Mouse (Mus musculus) midbrain, postnatal 0 days (tissue): ENCODE data around the gene Shisal1. TPM values are rescaled to one million over a fixed set of nuclear protein-coding genes. Genes with fewer than 3 reads are reported as not detected.

Source experiments
- ATAC-seq: fragments of 200-750 bp; cut with Nextera tagmentation; 2 replicates; pipeline ENCODE4 v1.8.0; 2017; ENCODE audit warnings: moderate number of reproducible peaks, mild to moderate bottlenecking, moderate TSS enrichment, moderate library complexity; ENCODE audit not compliant: low FRiP score
- DNase-seq: peaks from one replicate; pipeline ENCODE4 v3.0.0-alpha.2; 2015; ENCODE audit warnings: low spot score
- H3K27ac ChIP-seq: fragments of 300-500 bp; sonication (generic); 2 replicates; pipeline ENCODE4 v1.5.1; 2014; ENCODE audit warnings: low read depth, mild to moderate bottlenecking, low read length, mixed read lengths
- H3K27me3 ChIP-seq: fragments of 300-500 bp; sonication (generic); 2 replicates; pipeline ENCODE4 v1.6.1; 2014; ENCODE audit warnings: low read length, control low read depth, mixed read lengths; ENCODE audit not compliant: insufficient read depth
- H3K36me3 ChIP-seq: fragments of 300-500 bp; sonication (generic); 2 replicates; pipeline ENCODE4 v1.6.1; 2014; ENCODE audit warnings: low read length, control low read depth, mixed read lengths; ENCODE audit not compliant: insufficient read depth
- H3K4me1 ChIP-seq: fragments of 300-500 bp; sonication (generic); 2 replicates; pipeline ENCODE4 v1.6.1; 2014; ENCODE audit warnings: mild to moderate bottlenecking, control low read depth, antibody characterized with exemption, low read length, mixed read lengths; ENCODE audit not compliant: insufficient read depth
- H3K4me2 ChIP-seq: fragments of 300-500 bp; sonication (generic); 2 replicates; pipeline ENCODE4 v1.6.1; 2014; ENCODE audit warnings: low read depth, mild to moderate bottlenecking, low read length, mixed read lengths; ENCODE audit not compliant: poor library complexity, severe bottlenecking
- H3K4me3 ChIP-seq: fragments of 300-500 bp; sonication (generic); 2 replicates; pipeline ENCODE4 v1.5.1; 2014; ENCODE audit warnings: low read depth, mild to moderate bottlenecking, low read length, moderate library complexity
- H3K9ac ChIP-seq: fragments of 300-500 bp; sonication (generic); replicated peaks from 2 replicates; pipeline ENCODE4 v1.6.1; 2014; ENCODE audit warnings: mild to moderate bottlenecking, low read length, moderate library complexity, mixed read lengths; ENCODE audit not compliant: poor library complexity, severe bottlenecking
- H3K9me3 ChIP-seq: fragments of 300-500 bp; sonication (generic); 2 replicates; pipeline ENCODE4 v1.6.1; 2016; ENCODE audit warnings: low read length, control low read depth
- CTCF ChIP-seq: IDR thresholded peaks from 2 replicates; pipeline ENCODE4 v1.5.1; 2016; ENCODE audit warnings: antibody characterized with exemption, mild to moderate bottlenecking
- WGBS: fragments of 180-500 bp; shearing (Covaris S2); extraction: QIAGEN DNeasy Blood & Tissue Kit; methylation state at CpG from one replicate; pipeline ENCODE4 v1.1.7; 2014; 5-methylcytosine and 5-hydroxymethylcytosine counted together
- polyA plus RNA-seq: library from polyadenylated mRNA; unstranded; fragments of >200 nt; fragmentation: Nextera tagmentation; extraction: Ambion mirVana; gene quantifications from 2 replicates; pipeline ENCODE4 v1.2.1, GENCODE M21; 2015
- total RNA-seq: library from RNA; depleted of rRNA; stranded (reverse); fragments of >200 nt; gene quantifications from 2 replicates; pipeline ENCODE4 v1.2.3, GENCODE M21; 2014

Shisal1 gene
- total and polyA plus RNA-seq, 2 experiments from 2014 or later = 20.4 to 50.0 TPM

DNA sequence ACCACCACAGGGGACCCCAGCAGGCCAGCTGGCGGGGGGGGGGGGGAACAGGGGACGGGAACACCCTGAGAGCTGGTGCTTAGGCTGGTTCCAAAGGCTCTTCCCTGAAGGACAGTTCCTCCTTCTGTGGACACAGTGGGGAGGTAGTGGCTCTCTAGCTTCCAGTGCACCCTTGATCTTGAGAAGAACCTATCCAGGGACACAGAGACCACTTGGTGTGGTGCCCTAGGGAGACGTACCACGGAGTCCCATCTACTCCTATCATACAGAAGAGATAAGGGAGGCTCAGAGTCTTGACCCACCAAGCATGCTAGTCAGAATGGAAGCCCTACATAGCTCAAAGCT is 28.7 kb downstream of the Shisal1 start:
- Histone ChIP-seq H3K36me3 (no peaks in the 10 kb centered on the region), H3K9me3 (no peaks in the 10 kb centered on the region), H3K4me3 (no peak overlapping the region), H3K4me1 (peaks cover 4% of the 10 kb centered on the region; the same call in 1 of the 2 replicates), H3K4me2 (no peak overlapping the region), H3K9ac (no peak overlapping the region), H3K27ac (peak overlapping the region; percentile 59), H3K27me3 (no peaks in the 10 kb centered on the region)
- ATAC-seq (peak; percentile 45), DNase-seq (no peak)
- TF ChIP-seq CTCF = no peak
- WGBS = 28% methylated on average over 3 of the region's 4 CpGs

DNA sequence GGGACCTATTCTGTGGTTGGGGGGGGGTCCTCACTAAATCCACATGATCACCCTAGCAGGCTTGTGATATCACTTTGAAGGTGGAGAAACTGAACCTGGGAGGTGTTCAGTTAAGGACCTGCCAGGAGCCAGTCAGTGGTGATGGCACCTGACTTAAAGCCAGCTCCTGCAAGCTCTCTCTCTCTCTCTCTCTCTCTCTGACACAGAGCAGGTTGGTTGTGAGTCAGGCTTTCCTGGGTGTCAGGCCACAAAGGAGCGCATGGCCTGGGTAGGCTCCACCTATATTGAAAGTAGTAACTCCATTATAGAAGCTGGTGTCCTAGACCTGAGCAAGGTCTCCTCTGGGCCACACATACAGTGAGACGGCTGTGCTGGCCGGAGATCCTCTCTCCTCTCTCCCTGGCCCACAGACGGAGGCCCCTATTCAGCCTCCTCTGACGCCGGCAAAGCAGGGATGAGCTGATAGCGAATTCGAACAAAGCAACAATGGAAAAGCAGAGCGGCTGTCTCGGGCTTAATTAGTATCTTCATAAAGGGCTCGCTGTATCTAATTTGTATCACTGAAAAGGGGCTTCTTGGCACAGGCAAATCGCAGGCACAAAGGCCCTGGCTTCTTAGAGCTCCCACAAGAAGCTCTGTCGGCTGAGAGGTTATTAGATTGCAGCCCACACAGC is 29.2 kb downstream of the Shisal1 start:
- no peaks in the 10 kb centered on the region for H3K36me3 ChIP-seq
- H3K4me3 ChIP-seq = no peak overlapping the region
- TF ChIP-seq CTCF = no peak
- ATAC-seq = peak; percentile 65
- H3K4me2 ChIP-seq = no peak overlapping the region
- H3K27me3 ChIP-seq = no peaks in the 10 kb centered on the region
- no peak overlapping the region for H3K9ac ChIP-seq
- DNase-seq = peak; percentile 78
- H3K4me1 ChIP-seq = peaks cover 4% of the 10 kb centered on the region; the same call in 1 of the 2 replicates
- 23% methylated on average over 13 of the region's 13 CpGs for WGBS
- no peaks in the 10 kb centered on the region for H3K9me3 ChIP-seq
- H3K27ac ChIP-seq = peak overlapping the region; percentile 59

DNA sequence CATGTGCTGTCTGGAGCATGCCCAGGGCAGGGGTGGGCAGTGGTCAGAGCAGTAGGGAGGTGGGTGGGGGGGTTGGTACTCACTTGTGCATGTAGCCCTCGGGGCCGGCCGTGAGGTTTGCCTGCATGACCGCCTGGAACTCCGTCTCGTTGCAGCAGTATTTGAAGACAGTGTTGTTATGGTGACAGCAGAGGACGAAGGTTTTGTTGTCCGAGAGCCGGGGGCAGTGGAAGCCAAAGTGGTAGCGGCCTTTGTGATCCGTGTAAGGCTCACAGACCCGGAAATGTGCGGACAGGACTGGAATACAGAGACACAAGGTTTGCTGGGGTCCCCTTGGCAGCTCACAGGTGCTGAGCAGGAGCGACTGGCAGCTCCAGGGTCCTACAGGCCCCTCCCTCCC is 29.9 kb downstream of the Shisal1 start:
- H3K9ac ChIP-seq = no peak overlapping the region
- ATAC-seq = no peak
- H3K4me1 ChIP-seq = peaks cover 4% of the 10 kb centered on the region; the same call in 1 of the 2 replicates
- no peak for DNase-seq
- no peak for TF ChIP-seq CTCF
- H3K9me3 ChIP-seq = no peaks in the 10 kb centered on the region
- no peak overlapping the region for H3K4me3 ChIP-seq
- H3K36me3 ChIP-seq = no peaks in the 10 kb centered on the region
- H3K27me3 ChIP-seq = no peaks in the 10 kb centered on the region
- H3K4me2 ChIP-seq = no peak overlapping the region
- WGBS = 23% methylated on average over 14 of the region's 14 CpGs
- peak overlapping the region; percentile 3; the same call in 1 of the 2 replicates for H3K27ac ChIP-seq

DNA sequence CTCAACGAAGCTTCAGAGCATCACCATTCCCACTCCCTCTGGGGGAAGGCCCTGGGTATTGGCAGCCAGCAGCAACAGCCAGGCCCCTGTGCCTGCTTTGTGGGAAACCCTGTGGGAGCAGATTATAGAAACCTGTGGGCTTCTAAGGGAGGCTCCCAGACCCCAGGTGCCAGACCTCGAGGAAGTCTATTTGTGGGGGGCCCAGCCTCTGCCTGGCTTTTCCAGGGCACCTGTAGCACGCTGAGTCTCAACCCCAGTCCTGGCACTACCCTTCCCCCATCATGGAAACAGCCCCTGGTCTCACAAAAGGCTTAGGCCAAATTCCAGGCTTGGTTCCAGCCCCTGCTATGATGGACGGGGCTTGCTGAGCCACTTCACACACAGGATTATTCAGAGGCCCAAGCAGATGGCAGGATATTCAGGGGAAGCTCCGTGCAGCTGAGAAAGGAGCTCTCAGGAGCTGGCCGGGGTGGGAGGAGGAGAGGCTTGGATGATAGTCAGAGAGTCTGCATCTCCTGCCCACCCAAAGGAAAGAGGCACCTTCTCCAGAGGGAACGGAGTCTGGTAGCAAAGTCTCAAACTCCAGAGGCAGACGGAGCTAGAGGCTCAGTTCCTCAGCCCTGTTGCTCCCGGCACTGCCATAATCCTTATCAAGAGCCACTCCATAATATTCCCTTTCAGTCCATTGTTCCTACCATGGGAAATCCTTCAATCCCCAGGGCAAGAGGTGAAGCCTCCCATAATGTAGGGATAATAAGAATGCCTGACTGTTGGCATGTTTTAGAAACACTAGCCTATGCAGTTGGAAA is 32.7 kb downstream of the Shisal1 start:
- H3K4me3 ChIP-seq = no peak overlapping the region
- no peaks in the 10 kb centered on the region for H3K9me3 ChIP-seq
- 21% methylated on average over 9 of the region's 9 CpGs for WGBS
- no peaks in the 10 kb centered on the region for H3K27me3 ChIP-seq
- H3K4me2 ChIP-seq = no peak overlapping the region
- ATAC-seq (0 out of 2 replicates have a peak, but pooled peaks have one; percentile 51), DNase-seq (peak; percentile 91)
- H3K9ac ChIP-seq = no peak overlapping the region
- TF ChIP-seq CTCF = no peak
- peak overlapping the region; percentile 38; the same call in 1 of the 2 replicates for H3K27ac ChIP-seq
- no peaks in the 10 kb centered on the region for H3K36me3 ChIP-seq
- peaks cover 4% of the 10 kb centered on the region; the same call in 1 of the 2 replicates for H3K4me1 ChIP-seq

DNA sequence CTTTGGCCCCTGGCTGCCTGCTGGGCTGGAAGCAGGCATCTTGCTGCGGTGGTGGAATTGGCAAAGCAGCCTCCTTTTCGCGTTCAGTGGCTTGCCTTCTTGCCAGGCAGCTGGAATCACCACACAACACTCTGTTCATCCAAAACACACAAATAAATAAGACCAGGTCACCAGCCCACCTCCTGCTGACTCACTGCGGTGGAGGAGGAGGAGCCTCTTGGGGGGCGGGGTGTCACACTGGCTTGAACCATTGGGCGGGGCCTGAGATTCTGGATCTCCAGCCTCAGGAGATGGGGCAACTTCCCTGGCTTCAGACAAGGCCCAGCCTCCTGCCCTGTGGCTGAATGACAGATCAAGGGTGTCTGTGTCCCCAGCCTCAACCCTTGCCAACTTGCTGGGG is 34.5 kb downstream of the Shisal1 start:
- no peak for ATAC-seq
- Histone ChIP-seq H3K36me3 (no peaks in the 10 kb centered on the region), H3K27ac (no peak overlapping the region), H3K27me3 (0 out of 2 replicates have a peak, but pooled peaks cover 4% of the 10 kb centered on the region), H3K9ac (no peak overlapping the region), H3K4me3 (no peak overlapping the region), H3K9me3 (no peaks in the 10 kb centered on the region), H3K4me2 (no peak overlapping the region), H3K4me1 (peaks cover 4% of the 10 kb centered on the region; the same call in 1 of the 2 replicates)
- 28% methylated on average over 6 of the region's 6 CpGs for WGBS
- no peak for TF ChIP-seq CTCF
- no peak for DNase-seq

DNA sequence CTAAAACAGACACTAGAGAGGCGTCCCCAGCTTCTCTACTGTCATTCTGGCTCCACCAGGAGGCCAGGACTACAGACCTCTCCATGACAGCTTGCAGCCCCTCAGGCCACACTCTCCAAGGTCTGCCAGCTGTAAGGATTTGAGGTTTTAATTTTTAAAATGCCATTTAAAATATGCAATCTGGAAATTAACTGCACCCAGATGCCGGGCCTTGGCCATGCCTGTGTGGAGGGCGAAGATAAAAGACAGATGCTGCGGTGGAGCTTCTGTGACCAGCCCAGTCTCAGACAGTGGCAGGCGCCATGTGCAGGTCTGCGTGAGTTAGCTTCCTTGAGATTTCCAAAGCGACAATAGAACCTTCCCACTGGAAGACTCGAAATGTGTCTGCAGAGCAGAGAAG is 36.8 kb downstream of the Shisal1 start:
- ATAC-seq (no peak), DNase-seq (no peak)
- no peak overlapping the region for H3K9ac ChIP-seq
- H3K9me3 ChIP-seq = no peaks in the 10 kb centered on the region
- 0 out of 2 replicates have a peak overlapping the region, but pooled peaks have one; percentile 0 for H3K27ac ChIP-seq
- H3K4me1 ChIP-seq = no peaks in the 10 kb centered on the region
- 0 out of 2 replicates have a peak, but pooled peaks cover 4% of the 10 kb centered on the region for H3K27me3 ChIP-seq
- no peak for TF ChIP-seq CTCF
- H3K36me3 ChIP-seq = 0 out of 2 replicates have a peak, but pooled peaks cover 7% of the 10 kb centered on the region
- 45% methylated on average over 8 of the region's 8 CpGs for WGBS
- H3K4me3 ChIP-seq = no peak overlapping the region
- H3K4me2 ChIP-seq = no peak overlapping the region
